Mouse (Mus musculus): ENCODE measurements at regions not wholly inside any gene's neighbourhood (a gene's known extent, or its start where the extent isn't known, plus 50 kb on each side); places are given as distances from the start of the nearest gene placed in this dataset.

DNA sequence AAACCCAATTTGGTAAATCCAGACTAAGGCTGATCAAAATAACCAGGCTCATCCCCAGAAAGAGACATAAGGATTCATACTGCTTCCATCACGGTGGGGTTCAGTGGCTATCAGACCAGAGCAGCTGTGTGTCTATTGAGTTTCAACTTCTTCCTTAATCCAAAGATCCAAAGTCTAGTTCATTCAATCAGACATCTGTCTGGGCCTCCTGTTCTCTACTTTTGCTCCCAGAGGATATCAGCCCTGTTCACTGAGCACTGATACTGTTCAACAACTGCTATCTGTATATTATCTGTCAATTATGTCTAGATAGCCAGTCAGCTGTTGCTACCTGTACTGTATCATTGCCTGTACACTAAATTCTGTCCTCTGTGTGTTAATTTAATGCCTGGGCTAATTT lies 179.0 kb downstream of the Lrrn1 start:
- TF ChIP-seq CTCF (IDR thresholded peaks at IDR 0.05; ENCODE audit: low read depth) (no peak), EP300 (IDR thresholded peaks at IDR 0.05; ENCODE audit: low read depth) (no peak)

Measured in heart, postnatal 0 days (tissue).